Mouse (Mus musculus) midbrain, embryonic 12.5 days (tissue): Measurements from ENCODE around the gene Vars. TPM values are rescaled to one million over a fixed set of nuclear protein-coding genes. Genes with fewer than 3 reads are reported as not detected.

Experiments
- ATAC-seq: fragments of 200-750 bp; cut with Nextera tagmentation; 2 replicates; pipeline ENCODE4 v1.8.0; 2017; ENCODE audit warnings: low read depth, moderate TSS enrichment, moderate library complexity; ENCODE audit not compliant: low FRiP score
- H3K27ac ChIP-seq: fragments of 300-500 bp; sonication (generic); replicated peaks from 2 replicates; pipeline ENCODE4 v1.5.1; 2016; ENCODE audit warnings: mild to moderate bottlenecking
- H3K27me3 ChIP-seq: fragments of 300-500 bp; sonication (generic); 2 replicates; pipeline ENCODE4 v1.6.1; 2016; ENCODE audit warnings: mild to moderate bottlenecking
- H3K36me3 ChIP-seq: fragments of 300-500 bp; sonication (generic); 2 replicates; pipeline ENCODE4 v1.6.1; 2016
- H3K4me1 ChIP-seq: fragments of 300-500 bp; sonication (generic); 2 replicates; pipeline ENCODE4 v1.6.1; 2016
- H3K4me2 ChIP-seq: fragments of 300-500 bp; sonication (generic); replicated peaks from 2 replicates; pipeline ENCODE4 v1.6.1; 2016; ENCODE audit warnings: mild to moderate bottlenecking, moderate library complexity
- H3K4me3 ChIP-seq: fragments of 300-500 bp; sonication (generic); 2 replicates; pipeline ENCODE4 v1.5.1; 2016; ENCODE audit warnings: mild to moderate bottlenecking
- H3K9ac ChIP-seq: fragments of 300-500 bp; sonication (generic); replicated peaks from 2 replicates; pipeline ENCODE4 v1.6.1; 2016; ENCODE audit warnings: mild to moderate bottlenecking, moderate library complexity
- H3K9me3 ChIP-seq: fragments of 300-500 bp; sonication (generic); 2 replicates; pipeline ENCODE4 v1.6.1; 2016; ENCODE audit warnings: mild to moderate bottlenecking
- WGBS: fragments of 180-500 bp; shearing (Covaris S2); methylation state at CpG from one replicate; pipeline ENCODE4 v1.1.7; 2016; 5-methylcytosine and 5-hydroxymethylcytosine counted together
- polyA plus RNA-seq: library from polyadenylated mRNA; unstranded; fragments of >200 nt; fragmentation: Nextera tagmentation; extraction: Ambion mirVana; gene quantifications from 2 replicates; pipeline ENCODE4 v1.2.1, GENCODE M21; 2016

Vars gene
- polyA plus RNA-seq, 1 experiment from 2014 or later = 142 TPM

DNA sequence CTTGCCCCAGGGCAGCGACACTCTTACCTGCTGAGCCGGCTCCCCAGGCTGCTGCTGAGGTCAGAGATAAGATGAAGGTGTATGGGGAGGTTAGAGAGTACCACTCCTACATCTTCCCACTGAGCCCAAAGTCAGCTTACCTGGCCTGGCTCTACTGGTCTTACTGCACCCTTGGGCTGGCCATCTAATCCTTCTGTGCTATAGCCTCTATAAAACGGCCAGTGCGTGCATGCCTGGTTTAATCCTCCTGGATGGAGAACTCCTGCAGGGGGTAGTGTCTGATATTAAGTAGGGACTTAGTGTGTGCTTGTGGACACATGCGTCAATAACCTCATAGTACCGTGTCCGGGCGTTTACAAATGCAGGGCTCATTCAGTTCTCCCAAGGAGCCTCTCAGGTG, 19.8 kb downstream of the Vars start:
- H3K27ac ChIP-seq = no peak overlapping the region
- 81% methylated on average over 8 of the region's 8 CpGs for WGBS

DNA sequence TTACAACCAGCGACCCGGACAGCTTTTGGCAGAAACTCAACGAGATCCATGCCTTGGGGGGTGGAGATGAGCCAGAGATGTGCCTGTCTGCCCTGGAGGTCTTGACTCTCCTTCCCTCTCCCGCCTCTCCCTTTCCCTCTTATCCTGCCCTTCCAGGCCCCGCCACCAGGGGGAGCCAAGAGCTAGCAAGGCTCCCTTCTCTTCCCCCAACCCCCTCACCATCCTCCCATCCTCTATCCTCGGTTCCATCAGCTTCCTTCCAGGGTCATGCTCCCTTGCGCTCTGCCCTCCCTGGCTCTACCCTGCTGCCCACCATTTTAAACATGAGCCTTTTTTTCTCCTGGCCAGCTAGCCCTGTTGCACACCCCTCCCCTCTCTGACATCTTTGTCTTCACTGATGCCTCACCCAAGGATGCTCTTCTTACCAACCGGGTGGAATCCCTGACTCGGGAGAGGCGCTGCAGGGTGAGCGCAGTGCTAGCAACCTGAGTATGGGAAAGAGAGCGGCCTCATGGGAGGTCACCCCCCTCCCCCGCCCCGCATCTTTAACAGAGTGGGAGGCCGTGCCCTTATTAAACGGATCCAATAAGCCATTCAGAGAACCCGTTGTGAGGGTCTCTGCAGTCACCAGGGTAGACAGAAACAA, 20.5 kb downstream of the Vars start:
- Histone ChIP-seq H3K27ac (peak overlapping the region; percentile 42; the same call in 1 of the 2 replicates), H3K9me3 (no peaks in the 10 kb centered on the region), H3K4me1 (peaks cover 14% of the 10 kb centered on the region), H3K27me3 (no peaks in the 10 kb centered on the region), H3K4me2 (peak overlapping the region; percentile 30), H3K4me3 (no peak overlapping the region), H3K36me3 (peaks cover 11% of the 10 kb centered on the region), H3K9ac (peak overlapping the region; percentile 20; the same call in 1 of the 2 replicates)
- WGBS = 4% methylated on average over 17 of the region's 17 CpGs
- peak; percentile 61 for ATAC-seq

More for the DNA sequence above, 19.8 kb downstream of the Vars start:
- Histone ChIP-seq H3K4me1 (peaks cover 9% of the 10 kb centered on the region; the same call in 1 of the 2 replicates), H3K9me3 (no peaks in the 10 kb centered on the region), H3K4me2 (no peak overlapping the region), H3K4me3 (no peak overlapping the region), H3K27me3 (no peaks in the 10 kb centered on the region), H3K9ac (no peak overlapping the region), H3K36me3 (peaks cover 18% of the 10 kb centered on the region)
- no peak for ATAC-seq

DNA sequence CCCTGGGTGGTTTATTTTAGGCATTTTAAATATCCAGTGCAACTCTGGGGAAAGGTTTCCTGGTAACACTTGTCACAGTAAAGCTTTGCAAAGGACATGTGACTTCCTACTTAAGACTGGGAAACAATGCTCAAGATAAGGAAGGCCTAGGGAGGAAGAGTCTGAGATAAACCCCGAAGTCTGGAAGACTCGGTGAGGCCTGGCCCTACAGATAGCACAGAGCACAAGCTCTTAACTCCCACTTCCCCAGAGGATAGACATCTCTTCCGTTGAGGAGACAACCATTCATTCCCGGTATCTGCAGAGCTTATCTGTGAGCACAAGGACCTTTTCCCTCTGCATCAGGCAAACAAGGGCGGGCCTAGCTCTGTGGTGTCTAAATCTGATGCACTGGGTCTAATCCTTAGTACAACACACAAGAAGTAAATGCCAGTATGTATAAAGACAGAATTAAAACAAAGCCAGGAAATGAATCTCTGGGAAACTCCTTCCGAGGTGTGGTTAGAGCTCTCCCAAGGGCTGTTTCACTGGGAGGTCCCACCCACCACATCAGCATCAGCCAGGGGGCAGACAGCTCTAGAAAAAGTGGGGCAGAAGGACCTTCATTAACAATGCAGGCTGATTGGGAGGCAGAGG, 21.2 kb downstream of the Vars start:
- H3K27me3 ChIP-seq = no peaks in the 10 kb centered on the region
- peak overlapping the region; percentile 30; the same call in 1 of the 2 replicates for H3K4me2 ChIP-seq
- 48% methylated on average over 6 of the region's 6 CpGs for WGBS
- peaks cover 18% of the 10 kb centered on the region for H3K4me1 ChIP-seq
- H3K27ac ChIP-seq = 0 out of 2 replicates have a peak overlapping the region, but pooled peaks have one; percentile 42
- no peak overlapping the region for H3K4me3 ChIP-seq
- no peak for ATAC-seq
- H3K9me3 ChIP-seq = no peaks in the 10 kb centered on the region
- H3K9ac ChIP-seq = peak overlapping the region; percentile 20; the same call in 1 of the 2 replicates
- peaks cover 4% of the 10 kb centered on the region; the same call in 1 of the 2 replicates for H3K36me3 ChIP-seq

DNA sequence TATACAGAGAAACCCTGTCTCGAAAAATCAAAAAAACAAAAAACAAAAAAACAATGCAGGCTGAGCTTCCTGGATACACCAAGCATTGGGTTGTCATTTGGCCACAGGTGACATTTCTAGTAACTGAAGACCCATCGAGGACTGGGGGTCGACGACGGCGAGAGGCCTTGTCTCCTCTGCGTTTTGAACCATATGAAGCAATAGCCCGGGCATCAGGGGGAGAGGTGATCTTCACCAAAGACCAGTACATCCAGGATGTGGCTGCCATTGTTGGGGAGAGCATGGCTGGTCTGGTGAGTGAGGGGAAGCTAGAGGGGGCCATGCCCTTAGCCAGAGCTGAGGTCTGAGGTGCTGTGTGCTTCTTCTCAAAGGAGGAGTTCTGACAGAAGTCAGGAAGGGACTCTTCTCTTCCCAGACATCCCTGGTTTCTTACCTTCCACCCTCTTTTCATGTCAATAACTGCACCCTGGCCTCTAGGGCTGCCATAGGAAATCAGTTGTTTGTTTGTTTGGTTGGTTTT, 21.8 kb downstream of the Vars start:
- no peaks in the 10 kb centered on the region for H3K36me3 ChIP-seq
- H3K27me3 ChIP-seq = no peaks in the 10 kb centered on the region
- H3K9ac ChIP-seq = no peak overlapping the region
- 96% methylated on average over 8 of the region's 8 CpGs for WGBS
- H3K4me3 ChIP-seq = no peak overlapping the region
- no peak overlapping the region for H3K27ac ChIP-seq
- no peaks in the 10 kb centered on the region for H3K9me3 ChIP-seq
- ATAC-seq = no peak
- H3K4me1 ChIP-seq = peaks cover 24% of the 10 kb centered on the region
- no peak overlapping the region for H3K4me2 ChIP-seq

DNA sequence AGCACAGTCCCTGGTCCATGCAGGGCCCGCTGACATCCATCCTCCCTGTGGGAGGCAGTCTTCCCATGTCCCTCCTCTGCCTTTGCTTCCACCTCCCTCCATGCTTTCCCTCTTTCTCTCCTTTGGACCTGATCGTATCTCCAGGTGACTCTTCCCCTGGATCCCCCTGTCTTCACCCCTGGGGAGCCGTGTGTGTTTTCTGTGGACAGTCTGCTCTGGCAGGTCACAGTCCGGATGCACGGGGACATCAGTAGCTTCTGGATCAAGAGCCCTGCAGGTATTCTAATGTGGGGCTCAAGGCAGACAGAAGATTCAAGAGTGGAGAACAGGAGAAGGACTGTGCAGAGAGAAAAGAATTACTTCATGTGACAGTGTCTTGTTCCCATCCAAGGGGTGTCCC, 22.4 kb downstream of the Vars start:
- Histone ChIP-seq H3K9me3 (no peaks in the 10 kb centered on the region), H3K36me3 (no peaks in the 10 kb centered on the region), H3K27ac (no peak overlapping the region), H3K9ac (no peak overlapping the region), H3K4me2 (no peak overlapping the region), H3K4me3 (no peak overlapping the region), H3K27me3 (no peaks in the 10 kb centered on the region), H3K4me1 (peaks cover 27% of the 10 kb centered on the region)
- ATAC-seq = no peak
- WGBS = 93% methylated on average over 5 of the region's 5 CpGs

DNA sequence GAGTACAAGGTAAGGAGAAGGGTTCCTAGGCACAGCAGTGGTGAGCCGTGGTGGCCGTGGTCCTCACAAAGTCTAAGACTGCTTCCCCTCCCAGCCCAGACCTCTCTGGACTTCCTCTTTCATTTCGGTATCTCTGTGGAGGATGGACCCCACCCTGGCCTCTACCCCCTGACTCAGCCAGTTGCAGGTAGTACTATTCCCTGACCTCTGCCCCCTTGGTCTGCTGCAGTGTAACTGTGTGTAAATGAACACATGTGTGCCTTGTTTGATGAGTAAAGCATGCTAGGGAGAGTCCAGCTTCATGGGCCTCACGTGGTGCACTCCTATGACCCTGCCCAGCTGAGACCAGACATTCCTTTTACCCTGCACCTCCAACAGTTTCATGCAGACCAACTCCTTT, 23.0 kb downstream of the Vars start:
- Histone ChIP-seq H3K36me3 (no peaks in the 10 kb centered on the region), H3K4me3 (no peak overlapping the region), H3K9me3 (no peaks in the 10 kb centered on the region), H3K4me2 (no peak overlapping the region), H3K9ac (no peak overlapping the region), H3K27ac (no peak overlapping the region), H3K4me1 (peaks cover 29% of the 10 kb centered on the region), H3K27me3 (no peaks in the 10 kb centered on the region)
- ATAC-seq = no peak
- 76% methylated on average over 4 of the region's 4 CpGs for WGBS

DNA sequence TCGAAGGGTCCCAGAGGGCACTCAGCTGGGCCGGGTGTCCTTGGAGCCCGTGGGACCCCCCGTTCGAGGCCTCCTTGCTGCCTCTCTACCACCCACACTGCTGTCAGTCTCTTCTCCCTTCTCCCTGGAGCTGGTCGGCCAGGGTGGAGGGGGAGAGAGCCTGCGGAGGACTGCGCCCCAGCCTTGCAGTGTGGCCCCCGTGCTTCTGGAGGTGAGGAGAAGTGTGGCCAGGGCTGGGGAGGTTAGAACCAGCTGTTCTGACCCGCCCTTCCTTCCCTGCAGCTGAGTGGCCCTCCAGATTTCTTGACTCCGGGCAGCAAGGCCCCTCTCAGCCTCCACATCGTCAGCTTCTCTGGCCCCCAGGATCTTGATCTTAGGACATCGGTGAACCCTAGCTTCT, 23.5 kb downstream of the Vars start:
- H3K27ac ChIP-seq = no peak overlapping the region
- peaks cover 29% of the 10 kb centered on the region for H3K4me1 ChIP-seq
- no peak overlapping the region for H3K4me2 ChIP-seq
- 82% methylated on average over 12 of the region's 13 CpGs for WGBS
- ATAC-seq = no peak
- H3K36me3 ChIP-seq = no peaks in the 10 kb centered on the region
- no peaks in the 10 kb centered on the region for H3K27me3 ChIP-seq
- H3K4me3 ChIP-seq = no peak overlapping the region
- H3K9me3 ChIP-seq = no peaks in the 10 kb centered on the region
- no peak overlapping the region for H3K9ac ChIP-seq

DNA sequence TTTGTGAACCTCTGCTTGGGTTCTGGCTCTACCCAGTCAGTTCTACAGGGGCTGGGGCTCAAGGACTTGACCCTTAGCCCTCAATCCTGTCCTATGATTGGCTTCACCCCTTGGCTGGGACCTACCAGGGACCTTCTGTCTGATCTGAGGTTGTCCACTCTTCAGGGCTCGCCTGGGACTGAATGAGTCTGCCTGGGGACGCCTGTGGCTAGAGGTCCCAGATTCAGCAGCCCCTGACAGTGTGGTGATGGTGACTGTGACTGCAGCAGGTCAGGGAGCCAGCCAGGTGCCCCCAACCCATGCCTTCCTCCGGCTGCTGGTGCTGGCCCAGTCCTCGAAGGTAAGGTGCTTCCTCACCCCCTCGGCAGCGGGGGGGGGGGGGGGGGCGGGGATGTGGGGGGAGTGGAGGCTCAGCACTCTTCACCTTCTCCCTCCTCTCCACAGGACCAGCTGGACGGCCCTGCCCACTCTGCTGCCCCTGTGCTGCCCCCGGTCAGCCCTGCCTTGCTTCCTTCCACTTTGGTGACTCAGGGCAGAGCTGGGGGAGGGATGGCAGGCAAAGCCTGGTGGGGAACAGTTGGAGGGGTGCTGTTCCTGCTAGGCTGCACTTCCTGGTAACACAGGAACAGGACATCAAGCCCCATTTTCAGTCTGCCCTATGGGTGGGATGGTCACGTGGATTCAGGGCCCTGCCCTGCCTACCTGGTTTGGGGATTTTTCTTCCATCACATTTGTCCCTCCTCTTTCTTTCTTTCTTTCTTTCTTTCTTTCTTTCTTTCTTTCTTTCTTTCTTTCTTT, 24.1 kb downstream of the Vars start:
- 74% methylated on average over 6 of the region's 10 CpGs for WGBS
- H3K27ac ChIP-seq = no peak overlapping the region
- H3K4me2 ChIP-seq = no peak overlapping the region
- no peak overlapping the region for H3K4me3 ChIP-seq
- H3K9ac ChIP-seq = no peak overlapping the region
- H3K9me3 ChIP-seq = no peaks in the 10 kb centered on the region
- H3K36me3 ChIP-seq = no peaks in the 10 kb centered on the region
- peaks cover 34% of the 10 kb centered on the region for H3K4me1 ChIP-seq
- H3K27me3 ChIP-seq = no peaks in the 10 kb centered on the region
- ATAC-seq = no peak

DNA sequence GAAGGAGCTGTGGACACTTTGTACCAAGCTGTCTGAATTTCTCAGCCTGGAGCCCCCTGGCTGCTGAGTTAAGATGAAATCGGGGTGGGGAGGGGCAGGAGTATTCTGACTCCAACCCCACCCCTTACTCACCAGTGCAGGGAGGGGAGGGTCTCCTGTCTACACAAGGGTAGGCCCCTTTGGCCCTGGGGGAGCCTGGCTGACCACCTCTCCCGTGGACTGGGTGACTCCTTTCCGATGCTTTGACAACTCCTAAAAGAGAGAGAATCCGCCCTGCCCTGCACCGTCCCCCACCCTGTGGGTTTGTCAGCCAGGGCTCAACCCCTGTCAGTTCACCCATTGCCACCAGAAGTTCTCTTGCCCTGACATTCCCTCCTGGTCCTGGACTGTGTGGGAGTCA, 25.4 kb downstream of the Vars start:
- ATAC-seq = no peak
- Histone ChIP-seq H3K9ac (no peak overlapping the region), H3K27me3 (no peaks in the 10 kb centered on the region; the same call in 1 of the 2 replicates)

DNA sequence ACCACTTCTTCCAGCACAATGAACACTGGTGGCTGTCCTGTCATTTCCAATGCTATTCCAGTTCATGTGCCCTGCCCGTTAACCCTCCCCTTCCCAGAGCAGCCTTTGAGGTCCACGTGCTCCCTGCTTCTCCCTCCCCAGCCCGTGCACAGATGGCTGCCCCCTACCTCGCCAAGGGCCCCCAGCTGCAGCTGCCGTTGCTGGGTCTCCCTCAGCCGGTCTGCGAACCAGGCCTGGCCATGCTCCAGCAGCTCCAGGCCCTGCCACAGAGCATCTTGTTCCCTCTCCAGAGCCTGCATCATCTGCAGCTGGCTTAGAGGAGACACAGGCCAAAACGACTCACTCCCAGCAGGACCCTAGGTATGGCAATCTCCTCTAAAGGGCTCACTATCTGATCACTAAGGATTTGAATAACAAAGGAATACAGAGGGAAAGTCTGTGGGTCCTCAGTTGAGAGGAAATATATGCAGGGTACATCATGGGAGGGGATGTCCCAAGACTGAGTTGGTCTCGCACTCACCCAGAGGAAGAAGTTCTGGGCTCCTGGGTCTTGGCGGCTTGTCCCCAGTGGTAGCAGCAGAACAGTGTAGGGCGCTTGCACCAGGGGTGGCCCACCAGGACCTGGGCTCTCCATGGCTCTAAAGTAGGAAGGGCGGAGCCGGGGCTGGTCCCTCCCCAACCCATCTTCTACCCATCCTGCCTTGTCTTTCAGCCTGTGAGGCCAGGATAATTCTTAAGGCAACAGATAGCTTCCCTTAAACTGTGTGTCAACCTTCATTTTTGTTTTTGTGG, 26.7 kb downstream of the Vars start, which contains the start of gene Sapcd1:
TSS of gene Sapcd1 (minus strand) at position 740 of the 792 bp plus-strand sequence.
- Histone ChIP-seq H3K27me3 (no peaks in the 10 kb centered on the region; the same call in 1 of the 2 replicates), H3K9me3 (no peaks in the 10 kb centered on the region), H3K4me3 (0 out of 2 replicates have a peak within 1 kb of the TSS, but pooled peaks have one; percentile 0), H3K4me2 (peak within 1 kb of the TSS; percentile 30), H3K9ac (no peak within 1 kb of the TSS), H3K36me3 (no peaks in the 10 kb centered on the region), H3K4me1 (peaks cover 30% of the 10 kb centered on the region), H3K27ac (peak within 1 kb of the TSS; percentile 58)
- ATAC-seq = peak; percentile 76
- 29% methylated on average over 13 of the region's 13 CpGs for WGBS

More for the DNA sequence above, 25.4 kb downstream of the Vars start:
- 91% methylated on average over 5 of the region's 5 CpGs for WGBS
- Histone ChIP-seq H3K4me2 (no peak overlapping the region), H3K27ac (no peak overlapping the region), H3K4me1 (peaks cover 36% of the 10 kb centered on the region), H3K4me3 (no peak overlapping the region), H3K36me3 (no peaks in the 10 kb centered on the region), H3K9me3 (no peaks in the 10 kb centered on the region)

DNA sequence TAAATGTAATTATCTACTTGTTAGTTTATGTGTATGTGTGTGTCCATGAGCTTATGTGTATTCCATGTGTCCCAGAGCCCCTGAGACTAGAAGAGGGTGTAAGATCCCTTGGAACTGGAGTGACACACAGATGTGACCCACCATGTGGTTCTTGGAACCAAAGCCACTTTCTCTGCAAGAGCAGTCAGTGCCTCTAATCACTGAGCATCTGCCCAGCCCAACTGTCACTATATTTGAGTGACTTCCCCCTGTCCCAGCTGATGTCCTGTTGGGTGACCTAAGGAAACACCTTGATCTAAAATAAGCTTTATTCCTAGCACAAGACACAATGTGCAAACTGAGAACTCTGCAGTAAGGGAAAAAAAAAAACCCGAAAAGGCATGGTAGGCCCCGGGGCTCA, 27.5 kb downstream of the Vars start:
- Histone ChIP-seq H3K4me1 (peaks cover 30% of the 10 kb centered on the region), H3K4me3 (no peak overlapping the region), H3K27me3 (no peaks in the 10 kb centered on the region; the same call in 1 of the 2 replicates), H3K9me3 (no peaks in the 10 kb centered on the region), H3K9ac (no peak overlapping the region), H3K27ac (no peak overlapping the region), H3K4me2 (no peak overlapping the region), H3K36me3 (no peaks in the 10 kb centered on the region)
- ATAC-seq = no peak
- WGBS = 82% methylated on average over 2 of the region's 2 CpGs
